Mouse (Mus musculus) regulatory T cell (primary cell): ENCODE data around the gene Gm45716.

Experiments
- in situ Hi-C: fragments of 300-600 bp; cut with MboI, MseI; formaldehyde crosslinking; loops from one replicate; pipeline ENCODE4 v1.15.1; 2025; ENCODE audit warnings: high pct_unique_total_duplicates

Gene Gm45716

DNA sequence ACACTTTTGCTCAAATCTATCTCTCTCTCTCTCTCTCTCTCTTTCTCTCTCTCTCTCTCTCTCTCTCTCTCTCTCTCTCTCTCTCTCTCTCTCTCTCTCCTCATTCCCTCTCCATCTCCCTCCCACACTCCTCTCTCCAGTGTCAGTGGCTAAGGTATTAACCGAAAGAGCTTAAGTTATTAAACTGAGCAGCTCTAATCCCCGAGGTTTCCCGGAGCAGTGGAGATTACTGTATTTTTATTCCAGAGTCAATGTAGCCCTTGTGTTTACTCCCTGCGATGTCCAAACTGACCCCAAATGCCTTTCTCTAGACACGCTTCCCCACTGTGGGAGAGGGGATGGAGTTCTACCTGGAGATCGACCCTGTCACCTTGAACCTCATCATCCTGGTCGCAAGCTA is at the start of gene Gm45716:
Gene Gm45716, plus strand, starts transcription at position 243 of the 400 bp plus-strand sequence.
- in situ Hi-C loops, result loop anchor here (5.0 to 10.0 kb wide), 2 partner anchors 65 to 297 kb away; no protein-coding TSS in a partner anchor

DNA sequence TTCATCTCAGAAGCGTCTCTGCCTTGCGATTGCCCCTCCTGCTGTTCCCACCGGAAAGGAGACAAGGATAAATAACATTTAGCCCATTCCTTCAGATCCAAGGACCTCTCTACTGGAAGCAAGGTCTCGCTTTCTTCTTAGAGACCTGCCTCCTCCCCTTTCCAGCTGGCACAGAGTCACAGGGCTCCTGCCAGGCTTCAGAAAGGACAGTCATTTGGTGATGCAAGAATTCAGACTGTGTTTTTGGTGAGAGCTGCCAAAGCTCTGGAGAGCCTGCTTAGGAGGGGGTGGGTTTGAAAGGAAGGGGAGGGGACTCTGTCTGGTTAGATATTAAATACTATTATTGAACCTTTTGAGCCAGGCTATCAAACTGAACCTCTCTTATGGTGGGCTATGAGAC is 45.1 kb upstream of the Gm45716 start:
- in situ Hi-C loops, result no loop called here

DNA sequence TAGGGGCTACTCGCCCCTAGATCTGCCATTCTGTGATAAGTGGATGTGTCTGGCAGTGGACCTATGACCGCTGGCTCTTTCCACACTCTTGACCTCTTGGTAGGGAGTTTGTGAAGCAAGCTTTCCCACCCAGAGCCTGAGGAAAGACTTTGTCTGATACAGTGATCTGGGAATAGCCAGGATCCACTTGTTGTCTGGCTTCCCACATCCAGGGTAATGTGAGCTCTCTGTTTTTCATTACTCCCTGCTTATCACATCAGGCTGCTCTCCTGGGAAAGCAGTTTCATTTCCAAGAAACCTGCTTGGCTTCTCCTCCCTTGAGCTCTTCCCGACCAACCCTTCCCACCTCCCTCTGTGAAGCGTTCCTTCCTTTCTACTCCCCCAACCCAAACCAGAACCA is 44.5 kb upstream of the Gm45716 start:
- in situ Hi-C loops, result no loop called here

DNA sequence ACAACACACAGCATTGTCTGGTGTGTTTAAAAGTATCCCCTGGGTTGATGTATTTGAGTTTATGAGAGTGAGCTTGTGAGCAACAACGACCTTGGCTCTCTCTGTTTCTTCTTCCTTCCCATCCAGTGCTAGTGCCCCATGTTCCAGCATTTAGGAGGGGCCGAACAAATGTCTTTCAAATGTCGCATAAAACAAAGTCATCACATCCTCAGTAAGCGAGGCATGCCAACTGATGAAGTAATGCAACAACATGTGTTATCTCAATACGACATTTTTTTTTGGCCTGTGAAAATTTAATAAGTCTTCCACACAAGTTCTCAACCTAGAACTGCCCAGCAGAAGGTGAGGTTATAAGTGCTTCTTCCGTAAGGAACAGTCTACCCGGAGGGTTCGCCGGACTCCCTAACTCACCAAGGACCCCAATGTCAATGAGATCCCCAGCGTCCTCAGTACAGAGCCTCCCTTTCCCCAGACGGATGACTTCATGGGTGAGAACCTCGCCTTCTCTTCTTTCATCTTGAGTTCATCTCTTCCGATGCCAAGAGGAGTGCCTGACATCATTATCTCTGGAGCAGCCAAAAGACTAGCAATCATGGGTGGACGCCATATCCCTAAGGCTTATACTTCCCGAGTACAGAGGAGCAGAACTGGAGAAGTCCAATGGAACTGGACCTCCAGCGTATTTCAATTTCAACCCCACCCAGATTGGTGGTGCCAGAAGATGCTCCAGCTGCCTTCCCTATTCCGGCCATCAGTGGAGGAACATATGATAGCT is 41.2 kb upstream of the Gm45716 start:
- in situ Hi-C loops, result no loop called here

DNA sequence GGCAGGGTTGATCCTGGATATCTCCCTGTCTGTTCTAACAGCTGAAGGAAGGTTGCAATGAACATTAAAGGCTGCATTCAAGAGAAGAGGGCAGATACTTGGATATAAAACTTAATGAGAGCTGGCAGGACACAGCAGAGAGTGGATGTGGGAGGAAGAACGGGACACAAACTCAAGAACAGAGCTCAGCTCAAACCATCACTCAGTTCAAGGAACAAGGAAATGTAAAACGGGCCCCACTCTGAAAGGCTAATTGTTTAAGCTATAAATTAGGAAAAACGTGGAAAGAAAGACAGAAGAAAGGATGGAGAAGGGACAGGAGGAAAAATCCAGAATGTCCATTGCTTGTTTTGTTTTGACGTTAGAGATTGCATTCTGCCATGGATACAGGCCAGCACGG is 32.4 kb upstream of the Gm45716 start:
- in situ Hi-C loops, result no loop called here

DNA sequence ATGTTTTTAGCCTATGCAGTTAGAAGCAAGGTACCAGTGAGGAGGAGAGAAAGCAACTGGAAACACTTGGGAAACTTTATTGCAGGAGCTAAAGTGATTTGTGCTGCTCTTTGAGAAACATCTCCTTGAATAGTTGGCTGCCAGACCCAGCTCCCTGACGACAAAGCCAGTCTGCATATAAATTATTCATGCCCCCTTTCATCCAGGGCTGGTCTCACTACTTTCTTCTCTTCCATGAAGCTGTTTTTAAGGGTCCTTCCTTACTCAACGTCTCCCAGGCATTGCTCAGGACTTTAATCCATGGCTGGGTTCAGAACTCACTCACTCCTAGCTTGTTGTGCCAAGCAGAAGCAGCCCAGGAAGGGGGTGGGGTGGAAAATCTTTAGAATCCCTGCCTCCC is 32.0 kb upstream of the Gm45716 start:
- in situ Hi-C loops, result no loop called here

DNA sequence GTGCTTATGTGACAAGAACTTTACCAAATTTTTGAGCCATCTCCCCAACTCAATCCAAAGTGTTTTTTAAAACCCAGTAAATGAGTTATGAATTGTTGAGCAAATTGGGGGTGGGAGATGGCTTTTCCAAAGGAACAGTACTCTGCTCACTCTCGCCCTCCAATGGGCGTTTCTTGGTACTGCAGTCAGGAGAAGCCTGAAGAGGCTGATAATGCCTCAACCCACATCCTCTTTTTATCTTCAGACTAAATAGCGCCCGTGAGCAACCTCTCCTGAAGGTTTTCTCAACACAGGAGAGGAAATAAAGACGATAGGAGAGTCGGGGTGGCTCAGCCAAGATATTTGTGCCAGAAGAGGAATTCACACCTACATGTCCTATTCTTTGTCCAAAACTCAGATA is 19.7 kb upstream of the Gm45716 start:
- in situ Hi-C loops, result loop anchor here (5.0 kb wide), 1 partner anchor 180 kb away; no protein-coding TSS in a partner anchor

DNA sequence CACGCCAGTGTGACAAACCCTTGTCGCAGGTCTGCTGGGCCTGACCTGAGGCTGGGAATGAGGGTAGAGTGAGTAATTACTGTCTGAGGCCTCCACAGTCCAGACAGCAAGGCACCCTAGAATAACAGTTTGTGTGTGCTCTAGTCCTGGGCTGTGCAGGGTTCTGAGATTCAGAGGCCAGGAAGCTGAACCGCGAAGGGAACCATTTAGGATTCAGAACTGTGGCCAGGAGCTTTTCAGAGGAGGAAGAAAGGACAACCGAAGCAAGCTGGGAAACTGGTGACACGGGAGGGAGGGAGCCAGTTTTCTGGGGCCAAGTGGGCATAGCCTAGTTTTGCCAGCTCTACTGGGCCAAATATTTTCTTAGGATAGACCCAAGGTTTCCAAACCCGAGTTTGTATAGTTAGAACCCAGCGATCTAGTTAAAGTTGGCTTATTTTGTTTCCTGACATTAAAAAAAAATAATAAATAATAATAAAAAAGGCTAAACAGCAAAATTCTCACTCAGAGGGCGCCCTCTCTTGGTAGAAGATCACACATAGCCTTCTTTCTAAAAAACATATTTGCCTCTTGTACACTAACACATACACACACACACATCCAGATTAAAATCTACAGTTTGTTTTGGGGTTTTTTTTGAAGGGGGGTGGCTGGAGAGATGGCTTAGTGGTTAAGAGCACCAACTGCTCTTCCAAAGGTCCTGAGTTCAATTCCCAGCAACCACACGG is 19.0 kb upstream of the Gm45716 start:
- in situ Hi-C loops, result loop anchor here (5.0 kb wide), 1 partner anchor 181 kb away; no protein-coding TSS in a partner anchor

DNA sequence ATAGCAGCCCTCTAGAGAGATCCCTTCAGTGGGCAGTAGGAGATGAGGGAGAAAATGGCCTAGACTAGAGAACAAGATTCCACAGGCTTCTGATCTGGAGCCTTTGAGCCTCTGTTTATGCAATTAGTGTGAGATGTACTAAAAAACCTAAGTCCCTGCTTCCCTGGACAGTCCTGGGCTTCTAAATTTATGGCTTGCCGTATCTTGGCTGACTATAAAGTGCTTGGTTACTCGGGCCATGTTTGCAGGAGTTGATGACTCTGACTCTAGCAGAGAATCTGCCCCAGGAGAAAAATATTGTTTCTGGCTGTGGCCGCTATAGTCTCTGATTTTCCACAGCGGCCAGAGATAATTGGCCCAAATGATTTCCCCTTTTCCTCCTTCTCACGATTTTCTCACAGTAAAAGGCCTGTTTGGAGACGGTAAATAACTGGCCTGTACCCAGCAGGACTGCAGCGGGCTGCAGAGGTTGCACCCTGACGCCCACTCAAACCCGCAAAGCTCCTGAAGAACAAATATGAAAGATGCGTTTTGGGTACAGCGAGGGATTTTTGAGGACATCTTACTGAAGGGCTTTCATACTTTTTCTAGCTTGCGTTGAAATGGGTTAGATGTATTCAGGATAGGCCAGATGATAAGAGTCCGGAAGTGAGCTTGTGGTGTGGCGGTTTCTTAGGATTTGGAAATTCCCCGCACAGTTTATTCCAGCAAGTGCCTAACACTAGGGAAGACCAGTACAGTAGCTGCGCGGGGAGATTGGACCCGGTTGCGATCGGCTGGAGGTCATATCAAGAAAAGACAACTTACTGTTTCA is 18.1 kb upstream of the Gm45716 start:
- in situ Hi-C loops, result loop anchor here (5.0 to 10.0 kb wide), 2 partner anchors 182 to 445 kb away; no protein-coding TSS in a partner anchor

DNA sequence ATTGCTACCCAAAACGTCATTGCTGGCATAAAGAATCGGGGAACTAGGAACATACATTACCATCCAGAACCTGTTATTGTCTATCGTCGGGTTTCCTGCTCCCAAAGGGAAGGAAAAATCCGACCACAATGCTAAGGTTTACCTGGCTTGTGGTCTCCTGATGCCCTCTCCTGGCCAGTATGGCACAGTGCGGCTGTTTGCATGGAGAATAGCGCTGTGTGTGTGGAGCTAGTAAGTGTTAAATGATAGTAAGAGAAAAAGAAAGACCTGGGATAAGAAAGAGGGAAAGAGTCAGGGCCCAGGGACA is 17.5 kb upstream of the Gm45716 start:
- in situ Hi-C loops, result loop anchor here (10.0 kb wide), 1 partner anchor 445 kb away; no protein-coding TSS in a partner anchor

DNA sequence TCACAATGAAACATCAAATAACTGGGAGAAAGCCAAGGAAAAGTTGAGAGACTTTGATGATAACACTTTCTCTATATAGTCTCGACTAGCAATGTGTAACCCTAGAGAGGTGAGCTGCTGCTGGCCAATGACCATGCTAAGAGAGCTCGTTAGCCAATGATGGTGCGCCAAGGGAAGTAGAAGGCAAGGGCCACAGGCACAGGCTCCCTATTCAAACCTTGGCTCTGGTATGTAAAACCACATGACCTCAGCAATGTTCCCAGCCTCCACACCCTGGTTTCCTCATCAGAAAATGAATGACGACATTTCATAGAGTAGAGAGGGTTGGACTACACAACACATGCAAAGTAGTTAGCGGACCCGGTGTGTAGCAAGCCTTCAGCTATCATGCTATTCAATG is 15.2 kb upstream of the Gm45716 start:
- in situ Hi-C loops, result loop anchor here (10.0 kb wide), 1 partner anchor 442 kb away; no protein-coding TSS in a partner anchor

DNA sequence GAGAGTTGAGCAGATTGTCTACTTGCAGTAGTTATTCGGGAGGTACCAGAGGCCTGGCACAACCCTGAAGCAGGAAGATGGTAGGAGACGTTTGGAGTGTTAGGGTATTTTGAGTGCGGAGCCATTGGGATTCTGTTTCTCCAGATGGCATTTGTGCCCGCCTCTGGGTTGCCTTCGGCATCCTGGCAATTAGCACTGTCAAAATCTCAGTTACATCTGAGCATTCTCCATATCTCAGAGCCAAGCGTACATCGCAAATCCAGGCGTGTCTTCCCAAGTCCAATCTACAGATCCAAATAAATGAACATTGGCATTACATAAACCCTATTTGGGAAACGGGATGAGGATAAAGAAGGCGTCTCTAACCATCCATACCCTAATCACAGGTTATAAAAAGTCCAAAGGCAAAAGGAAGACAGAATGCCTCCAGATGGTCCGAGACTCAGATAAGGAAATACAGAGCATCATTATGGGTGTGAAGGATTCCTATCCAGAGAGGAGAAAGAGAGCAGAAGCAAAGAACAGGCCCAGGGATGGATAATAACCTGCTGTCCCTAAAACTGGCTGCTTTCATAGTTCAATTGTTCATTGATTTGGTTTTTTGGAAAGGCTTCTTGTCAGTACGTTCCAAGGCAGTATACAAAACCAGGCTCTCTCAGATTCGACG is 11.7 kb upstream of the Gm45716 start:
- in situ Hi-C loops, result loop anchor here (10.0 kb wide), 1 partner anchor 439 kb away; no protein-coding TSS in a partner anchor

DNA sequence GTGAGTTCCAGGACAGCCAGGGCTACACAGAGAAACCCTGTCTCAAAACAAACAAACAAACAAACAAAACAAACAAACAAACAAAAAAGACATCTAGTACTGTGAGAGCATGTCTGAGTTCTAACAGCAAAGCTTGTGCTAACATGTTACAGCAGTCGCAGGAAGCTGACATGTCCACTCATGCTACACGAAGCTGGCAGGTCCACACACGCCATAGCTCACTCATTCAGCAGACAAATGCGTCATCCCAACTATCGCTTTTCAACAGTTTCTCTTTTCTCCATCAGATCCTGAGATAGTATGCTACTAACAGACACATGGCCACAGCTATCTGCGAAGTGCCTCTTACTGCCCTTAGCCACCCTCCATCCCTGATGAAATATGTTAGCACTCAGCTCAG is 10.1 kb upstream of the Gm45716 start:
- in situ Hi-C loops, result loop anchor here (10.0 kb wide), 1 partner anchor 437 kb away; no protein-coding TSS in a partner anchor

DNA sequence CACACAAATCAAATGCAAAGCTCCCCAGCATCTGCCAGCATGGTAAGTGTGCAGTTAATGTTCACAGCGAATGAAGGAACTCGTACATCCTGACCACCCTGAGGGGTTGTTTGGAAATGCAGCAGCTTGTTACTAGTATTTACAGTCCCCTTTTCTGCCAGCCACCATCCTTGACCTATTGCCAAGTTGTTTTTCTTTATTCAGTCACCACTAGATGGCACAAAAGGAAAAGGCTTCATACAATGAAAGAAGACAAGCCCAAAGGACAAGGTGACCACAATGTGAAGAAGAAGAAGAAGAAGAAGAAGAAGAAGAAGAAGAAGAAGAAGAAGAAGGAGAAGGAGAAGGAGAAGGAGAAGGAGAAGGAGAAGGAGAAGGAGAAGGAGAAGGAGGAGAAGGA is 4.1 kb upstream of the Gm45716 start:
- in situ Hi-C loops, result loop anchor here (10.0 kb wide), 1 partner anchor 301 kb away; no protein-coding TSS in a partner anchor

DNA sequence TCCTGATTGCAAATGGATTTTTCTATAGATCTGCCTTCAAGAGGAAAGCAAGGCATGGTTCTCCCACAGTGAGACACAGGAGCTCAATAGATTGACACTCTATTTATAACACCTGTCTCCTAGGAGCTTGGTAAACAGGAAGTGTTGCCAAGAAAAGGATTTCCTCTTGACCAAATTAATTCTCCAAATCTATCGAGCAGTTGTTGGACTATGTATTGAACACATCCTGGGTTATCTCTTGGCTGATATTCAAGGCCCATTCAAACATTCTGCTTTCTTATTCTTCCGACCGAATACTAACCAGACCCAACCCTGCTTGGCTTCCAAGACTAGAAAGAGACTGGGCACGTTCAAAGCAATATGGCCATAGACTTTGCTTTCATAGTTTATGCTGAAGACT is 2.7 kb upstream of the Gm45716 start:
- in situ Hi-C loops, result loop anchor here (5.0 to 10.0 kb wide), 2 partner anchors 68 to 300 kb away; no protein-coding TSS in a partner anchor

DNA sequence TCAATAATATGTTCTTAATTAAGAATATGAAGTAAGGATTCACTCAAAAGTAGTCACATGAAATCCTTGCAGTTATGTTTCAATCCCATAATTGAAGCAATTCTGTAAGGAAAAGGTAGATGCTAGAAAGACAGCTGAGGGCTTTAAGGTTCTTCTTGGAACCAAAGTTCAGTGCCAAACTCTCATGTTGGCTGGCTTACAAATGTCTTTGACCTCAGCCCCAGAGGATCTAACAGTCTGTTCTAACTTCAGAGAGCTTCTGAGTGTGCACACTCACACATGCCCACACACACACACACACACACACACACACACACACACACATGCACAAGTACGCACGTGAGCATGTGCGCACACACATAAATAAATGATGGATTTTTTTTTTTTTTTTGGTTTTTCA is 2.7 kb downstream of the Gm45716 start:
- in situ Hi-C loops, result loop anchor here (5.0 kb wide), 1 partner anchor 97 kb away; no protein-coding TSS in a partner anchor

DNA sequence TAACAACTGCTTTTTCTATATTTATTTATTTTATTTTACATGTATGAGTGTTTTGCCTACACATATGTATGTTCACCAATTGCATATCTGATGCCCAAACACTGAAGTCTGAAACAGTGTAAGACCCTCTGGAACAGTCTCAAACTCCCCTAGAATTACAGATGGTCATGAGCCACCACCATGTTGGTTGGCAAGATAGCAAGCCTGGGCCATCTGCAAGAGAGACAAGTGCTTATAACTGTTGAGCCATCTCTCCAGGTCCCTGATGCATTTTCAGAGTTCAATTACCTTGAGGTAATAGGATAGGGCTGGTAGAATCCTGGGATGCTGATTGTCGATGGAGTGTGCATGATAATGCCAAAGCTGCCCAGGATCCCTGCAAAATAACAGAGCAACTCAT is 7.5 kb downstream of the Gm45716 start:
- in situ Hi-C loops, result loop anchor here (5.0 kb wide), 1 partner anchor 92 kb away; no protein-coding TSS in a partner anchor

DNA sequence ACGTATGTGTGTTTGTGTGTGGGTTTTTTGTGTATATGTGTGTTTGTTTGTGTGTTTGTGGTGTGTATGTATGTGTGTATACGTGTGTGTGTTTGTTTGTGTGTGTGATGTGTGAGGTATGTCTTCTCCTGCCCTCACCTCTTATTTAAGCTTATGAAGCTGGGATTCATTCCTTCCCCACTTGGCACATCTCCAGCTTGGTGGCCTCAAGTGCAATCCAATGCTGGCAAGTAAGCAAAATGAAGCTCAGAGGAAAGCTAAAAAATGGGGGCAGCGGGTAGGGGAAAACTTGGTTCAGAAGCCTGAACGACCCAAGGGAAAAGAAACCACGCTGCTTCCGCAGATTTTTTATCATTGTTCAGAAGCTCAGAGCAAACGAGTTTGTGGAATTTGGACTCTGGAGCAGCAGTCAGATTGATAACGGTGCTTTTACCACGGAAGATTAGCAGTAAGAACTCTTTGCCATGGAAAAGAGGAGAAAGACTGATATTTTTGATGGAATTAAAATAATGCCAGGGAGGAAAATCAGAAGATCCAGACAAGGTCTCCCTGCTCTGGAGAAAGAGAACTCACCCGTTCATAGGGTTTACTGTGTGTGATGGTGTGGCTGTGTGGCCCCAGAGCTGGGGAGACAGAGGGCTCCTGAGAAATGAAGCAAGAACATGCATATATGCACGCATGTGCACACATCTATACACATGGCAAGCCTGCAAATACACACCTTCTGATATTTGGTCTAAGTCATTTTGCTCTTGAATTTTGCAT is 8.5 kb downstream of the Gm45716 start:
- in situ Hi-C loops, result no loop called here

DNA sequence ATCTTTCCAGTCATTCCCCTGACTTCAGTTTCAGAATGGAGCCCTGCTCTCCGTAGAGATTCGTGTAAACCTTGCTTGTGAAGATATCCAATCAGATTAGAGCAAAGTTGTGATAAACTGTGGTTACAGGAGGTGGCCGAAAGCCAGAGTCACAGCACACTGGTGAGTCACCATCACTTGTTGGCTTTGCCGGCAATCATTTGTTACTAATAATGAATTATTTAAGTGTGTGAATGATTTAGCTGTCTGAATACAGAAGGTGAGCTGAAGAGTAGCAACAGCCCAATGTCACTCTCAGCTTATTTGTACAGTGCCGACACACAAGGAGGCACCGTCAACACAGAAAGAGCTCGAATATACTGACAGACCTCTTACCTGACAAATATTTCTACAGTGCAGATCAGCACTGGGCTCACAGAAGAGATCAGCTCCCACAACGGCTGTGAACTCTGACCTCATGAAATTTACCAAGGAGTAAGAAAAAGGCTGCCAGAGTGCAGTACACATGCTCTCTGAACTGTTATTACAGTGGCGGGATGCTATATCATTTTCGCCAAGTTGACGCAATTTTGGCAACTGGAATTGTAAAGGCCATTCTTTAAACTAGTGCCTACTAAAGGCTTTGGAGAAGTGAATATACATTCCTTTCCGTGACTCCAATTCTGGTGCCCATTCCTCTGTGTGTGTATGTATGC is 9.2 kb downstream of the Gm45716 start:
- in situ Hi-C loops, result no loop called here

DNA sequence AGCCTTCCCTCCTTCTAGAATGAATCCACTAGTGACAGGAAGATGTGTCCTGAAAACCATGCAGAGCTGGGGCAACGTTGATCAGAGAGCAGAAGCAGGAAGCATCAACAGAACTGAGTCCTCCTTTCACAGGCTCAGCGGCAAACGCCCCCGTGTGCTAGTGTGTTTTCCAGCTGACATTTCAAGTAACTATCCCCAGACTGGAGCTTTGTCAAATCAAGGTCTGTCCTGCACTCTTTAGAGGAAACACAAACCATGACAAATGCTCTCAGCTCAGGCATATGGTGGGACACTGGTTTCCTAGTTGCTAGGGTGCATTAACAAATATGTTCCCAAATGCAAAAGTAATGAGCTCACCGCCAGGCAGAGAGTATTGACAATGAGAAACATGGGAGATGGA is 10.6 kb downstream of the Gm45716 start:
- in situ Hi-C loops, result no loop called here
